In genomic region chr6:114347831-114348754, GRCm38 (mm10) we compare ENCODE assay signal across 9 mouse cellular contexts. TPM values are rescaled to one million over a fixed set of nuclear protein-coding genes. Genes with fewer than 3 reads are reported as not detected.
DNase-seq lines count a peak whose midpoint lies in the region; ATAC-seq lines count a peak whose summit lies in the region.
"Had no signal": no experiment of that assay in that cellular context is flagged by ENCODE, and none has a peak within 500 bp of the region (broad histone marks: within the 10 kb centered on the region; RNA-seq: fewer than 3 reads in every experiment).

No protein-coding gene starts in this region.

- peak; percentile 25 for DNase-seq in lung, postnatal 10 days
- no peak for DNase-seq in lung, postnatal 14 days
- peak; percentile 74 to 75 for DNase-seq in frontal cortex, postnatal 36 days (ENCODE audit: low spot score in 2 of 2)
- DNase-seq in left cerebral cortex, postnatal 25 days (ENCODE audit: low spot score in 2 of 2): peak; percentile 75 to 92
- DNase-seq in right cerebral cortex, postnatal 36 days (ENCODE audit: low spot score in 2 of 2): peak; percentile 65 to 80
- no peak for DNase-seq in heart, adult 8-10 months (ENCODE audit: low spot score)
- no peak for DNase-seq in gastrocnemius, postnatal 14 days

- intact Hi-C loops in left cerebral cortex, postnatal 25 days (cut with DNase I): loop anchor here (1.0 to 10.0 kb wide), 6 partner anchors 19 to 577 kb away; partner anchors contain the start of gene Hrh1
- intact Hi-C loops in gastrocnemius, postnatal 14 days (cut with DNase I; ENCODE audit: low total_unique reads): loop anchor here (10.0 kb wide), 1 partner anchor 347 kb away; no protein-coding TSS in a partner anchor

- no peak for ATAC-seq in inflammation-experienced regulatory T-cells, adult 6 months
- ATAC-seq: Patski had no signal

RNA-seq across cellular contexts. Expression of gene Hrh1, which starts 49.6 kb away (rescaled TPM):
- total RNA-seq in left cerebral cortex, postnatal 25 days (2021): 10 to 100 TPM; 21.4 to 27.1 TPM
- under 1 TPM; 0.31 to 0.69 (median 0.49) TPM for total RNA-seq in heart, adult 8-10 months (2022)
- polyA plus RNA-seq in inflammation-experienced regulatory T-cells, adult 6 months (2017; shearing (Covaris generic)): under 1 TPM in 1 of 3 experiments, not detected in 2; 0.13 TPM
- under 1 TPM; 0.24 to 0.39 TPM for total RNA-seq in gastrocnemius, postnatal 14 days (2021)
- polyA plus RNA-seq: Patski had no signal

Comparison
In these comparisons a context has a peak if more than half of its experiments do, and no peak if none do; other contexts are left out.
1. DNase-seq: peak in lung, postnatal 10 days (single experiment), frontal cortex, postnatal 36 days (2 of 2), left cerebral cortex, postnatal 25 days (2 of 2) and right cerebral cortex, postnatal 36 days (2 of 2); none in lung, postnatal 14 days (single experiment), heart, adult 8-10 months (single experiment) and gastrocnemius, postnatal 14 days (single experiment).
2. RNA of gene Hrh1, which starts 49.6 kb away (total RNA-seq): 21.4 to 27.1 TPM in left cerebral cortex, postnatal 25 days; 0.31 to 0.69 TPM in heart, adult 8-10 months and 0.24 to 0.39 TPM in gastrocnemius, postnatal 14 days; every median in the first group is over 10 times any median in the second.